27 mouse cellular contexts compared by ENCODE assay signal in genomic region chr5:67205083-67205738, GRCm38 (mm10). TPM values are rescaled to one million over a fixed set of nuclear protein-coding genes. Genes with fewer than 3 reads are reported as not detected.
A peak's percentile ranks its signal among the peaks of the same experiment; 100 is the strongest.
DNase-seq lines count a peak whose midpoint lies in the region; ATAC-seq and TF ChIP-seq lines count a peak whose summit lies in the region.
"Had no signal": no experiment of that assay in that cellular context is flagged by ENCODE, and none has a peak within 500 bp of the region (broad histone marks: within the 10 kb centered on the region; RNA-seq: fewer than 3 reads in every experiment).

No protein-coding gene starts in this region.

- no peak overlapping the region for H3K4me3 ChIP-seq in embryonic facial prominence, embryonic 11.5 days (ENCODE audit: low read depth, low read length)
- H3K4me3 ChIP-seq in embryonic facial prominence, embryonic 10.5 days = no peak overlapping the region
- no peak overlapping the region for H3K4me3 ChIP-seq in midbrain, embryonic 14.5 days (replicated peaks; ENCODE audit: low read depth, low read length)
- no peak overlapping the region for H3K4me3 ChIP-seq in midbrain, embryonic 16.5 days (ENCODE audit: low read depth, low read length)
- H3K4me3 ChIP-seq in hindbrain, embryonic 16.5 days (ENCODE audit: low read length) = no peak overlapping the region
- H3K4me3 ChIP-seq in kidney, adult 2 months (ENCODE audit: insufficient read depth, low read depth, low read length) = no peak overlapping the region
- H3K4me3 ChIP-seq: erythroblast, embryonic 14.5 days; forebrain, embryonic 12.5 days; heart, adult 2 months; kidney, embryonic 15.5 days; limb, embryonic 12.5 days; midbrain, embryonic 12.5 days; myocyte; neural tube, embryonic 13.5 days had no signal

- H3K4me2 ChIP-seq in embryonic facial prominence, embryonic 11.5 days (ENCODE audit: low read depth, low read length) = no peak overlapping the region
- no peak overlapping the region for H3K4me2 ChIP-seq in midbrain, embryonic 14.5 days (ENCODE audit: low read length)
- H3K4me2 ChIP-seq in midbrain, embryonic 16.5 days (ENCODE audit: low read length) = no peak overlapping the region
- no peak overlapping the region for H3K4me2 ChIP-seq in hindbrain, embryonic 16.5 days (ENCODE audit: low read length)
- H3K4me2 ChIP-seq: forebrain, embryonic 12.5 days; kidney, embryonic 15.5 days; limb, embryonic 12.5 days; liver, embryonic 11.5 days; midbrain, embryonic 12.5 days; neural tube, embryonic 13.5 days had no signal

- no peak overlapping the region for H3K27ac ChIP-seq in embryonic facial prominence, embryonic 11.5 days (replicated peaks; ENCODE audit: low read depth, low read length)
- H3K27ac ChIP-seq in embryonic facial prominence, embryonic 10.5 days (replicated peaks) = no peak overlapping the region
- H3K27ac ChIP-seq in midbrain, embryonic 14.5 days (replicated peaks; ENCODE audit: low read depth, low read length) = no peak overlapping the region
- H3K27ac ChIP-seq in midbrain, embryonic 16.5 days (ENCODE audit: low read length) = no peak overlapping the region
- H3K27ac ChIP-seq in hindbrain, embryonic 16.5 days (ENCODE audit: low read depth, low read length) = no peak overlapping the region
- H3K27ac ChIP-seq in kidney, adult 2 months (ENCODE audit: insufficient read depth, low read depth, low read length) = no peak overlapping the region
- H3K27ac ChIP-seq: forebrain, embryonic 12.5 days; heart, adult 2 months; kidney, embryonic 15.5 days; limb, embryonic 12.5 days; midbrain, embryonic 12.5 days; neural tube, embryonic 13.5 days had no signal

- no peak for TF ChIP-seq CTCF in kidney, adult 2 months (conservative IDR thresholded peaks at IDR 0.05; ENCODE audit: insufficient read depth, insufficient read length, low read depth, low read length)

- no peak overlapping the region for H3K9ac ChIP-seq in embryonic facial prominence, embryonic 11.5 days (replicated peaks; ENCODE audit: low read length)
- no peak overlapping the region for H3K9ac ChIP-seq in midbrain, embryonic 14.5 days (replicated peaks; ENCODE audit: low read length)
- H3K9ac ChIP-seq in midbrain, embryonic 16.5 days (ENCODE audit: low read depth, low read length) = no peak overlapping the region
- H3K9ac ChIP-seq in hindbrain, embryonic 16.5 days (ENCODE audit: low read depth, low read length) = no peak overlapping the region
- H3K9ac ChIP-seq: forebrain, embryonic 12.5 days; kidney, embryonic 15.5 days; limb, embryonic 12.5 days; liver, postnatal 0 days; midbrain, embryonic 12.5 days; neural tube, embryonic 13.5 days had no signal

- TF ChIP-seq POLR2A in kidney, adult 2 months (IDR thresholded peaks at IDR 0.05; ENCODE audit: low read depth, low read length) = no peak

- no peaks in the 10 kb centered on the region for H3K36me3 ChIP-seq in embryonic facial prominence, embryonic 11.5 days (replicated peaks; ENCODE audit: control insufficient read depth, insufficient read depth, low read depth, low read length)
- H3K36me3 ChIP-seq in embryonic facial prominence, embryonic 10.5 days (replicated peaks) = no peaks in the 10 kb centered on the region
- H3K36me3 ChIP-seq in midbrain, embryonic 14.5 days (ENCODE audit: control insufficient read depth, insufficient read depth, low read length) = no peaks in the 10 kb centered on the region
- H3K36me3 ChIP-seq in midbrain, embryonic 16.5 days (ENCODE audit: control insufficient read depth, insufficient read depth, low read length) = no peaks in the 10 kb centered on the region
- no peaks in the 10 kb centered on the region for H3K36me3 ChIP-seq in hindbrain, embryonic 16.5 days (ENCODE audit: control insufficient read depth, insufficient read depth, low read length)
- no peaks in the 10 kb centered on the region for H3K36me3 ChIP-seq in kidney, adult 2 months (ENCODE audit: control insufficient read depth, insufficient read depth, low read length)
- H3K36me3 ChIP-seq: forebrain, embryonic 12.5 days; kidney, embryonic 15.5 days; limb, embryonic 12.5 days; midbrain, embryonic 12.5 days; neural tube, embryonic 13.5 days had no signal

- H3K4me1 ChIP-seq in embryonic facial prominence, embryonic 11.5 days (ENCODE audit: control insufficient read depth, insufficient read depth, low read length) = no peaks in the 10 kb centered on the region
- H3K4me1 ChIP-seq in embryonic facial prominence, embryonic 10.5 days = peaks cover 19% of the 10 kb centered on the region
- H3K4me1 ChIP-seq in midbrain, embryonic 14.5 days (ENCODE audit: control insufficient read depth, insufficient read depth, low read length) = no peaks in the 10 kb centered on the region
- peaks cover 3% of the 10 kb centered on the region; the same call in 1 of the 2 replicates for H3K4me1 ChIP-seq in midbrain, embryonic 16.5 days (ENCODE audit: control insufficient read depth, insufficient read depth, low read length)
- no peaks in the 10 kb centered on the region for H3K4me1 ChIP-seq in hindbrain, embryonic 16.5 days (ENCODE audit: control insufficient read depth, insufficient read depth, low read depth, low read length)
- H3K4me1 ChIP-seq in kidney, adult 2 months (ENCODE audit: control insufficient read depth, insufficient read depth, low read length) = no peaks in the 10 kb centered on the region
- H3K4me1 ChIP-seq: forebrain, embryonic 12.5 days; kidney, embryonic 15.5 days; limb, embryonic 12.5 days; midbrain, embryonic 12.5 days; neural tube, embryonic 13.5 days had no signal

- 43% methylated on average over 11 of the region's 11 CpGs for WGBS in embryonic facial prominence, embryonic 11.5 days
- 52% methylated on average over 11 of the region's 11 CpGs for WGBS in embryonic facial prominence, embryonic 10.5 days
- WGBS in midbrain, embryonic 14.5 days = 53% methylated on average over 11 of the region's 11 CpGs
- WGBS in midbrain, embryonic 16.5 days = 46% methylated on average over 11 of the region's 11 CpGs
- WGBS in hindbrain, embryonic 16.5 days = 44% methylated on average over 11 of the region's 11 CpGs
- WGBS in kidney, adult 2 months = 69% methylated on average over 11 of the region's 11 CpGs

- no peaks in the 10 kb centered on the region for H3K9me3 ChIP-seq in embryonic facial prominence, embryonic 11.5 days (replicated peaks; ENCODE audit: control insufficient read depth, low read length)
- H3K9me3 ChIP-seq in embryonic facial prominence, embryonic 10.5 days = no peaks in the 10 kb centered on the region
- H3K9me3 ChIP-seq in midbrain, embryonic 14.5 days (ENCODE audit: control insufficient read depth, low read length) = no peaks in the 10 kb centered on the region
- H3K9me3 ChIP-seq in midbrain, embryonic 16.5 days (replicated peaks; ENCODE audit: control insufficient read depth, low read length, poor library complexity, severe bottlenecking) = no peaks in the 10 kb centered on the region
- H3K9me3 ChIP-seq in hindbrain, embryonic 16.5 days (ENCODE audit: control insufficient read depth, low read length) = no peaks in the 10 kb centered on the region
- H3K9me3 ChIP-seq: forebrain, embryonic 12.5 days; kidney, embryonic 15.5 days; limb, embryonic 12.5 days; midbrain, embryonic 12.5 days; neural tube, embryonic 13.5 days had no signal

- no peaks in the 10 kb centered on the region for H3K27me3 ChIP-seq in embryonic facial prominence, embryonic 11.5 days (ENCODE audit: control insufficient read depth, insufficient read depth, low read length)
- H3K27me3 ChIP-seq in embryonic facial prominence, embryonic 10.5 days (replicated peaks; ENCODE audit: low read depth, poor library complexity, severe bottlenecking) = peaks cover 32% of the 10 kb centered on the region
- peaks cover 11% of the 10 kb centered on the region; the same call in 1 of the 2 replicates for H3K27me3 ChIP-seq in midbrain, embryonic 14.5 days (ENCODE audit: control insufficient read depth, insufficient read depth, low read length)
- H3K27me3 ChIP-seq in midbrain, embryonic 16.5 days (ENCODE audit: control insufficient read depth, insufficient read depth, low read depth, low read length) = peaks cover 7% of the 10 kb centered on the region
- H3K27me3 ChIP-seq in hindbrain, embryonic 16.5 days (replicated peaks; ENCODE audit: control insufficient read depth, insufficient read depth, low read length) = peaks cover 25% of the 10 kb centered on the region
- H3K27me3 ChIP-seq in kidney, adult 2 months (replicated peaks; ENCODE audit: control insufficient read depth, insufficient read depth, low read length) = no peaks in the 10 kb centered on the region; the same call in 1 of the 2 replicates

- no peak for ATAC-seq in embryonic facial prominence, embryonic 11.5 days (replicated peaks; ENCODE audit: insufficient number of reproducible peaks, low FRiP score, low TSS enrichment, low read depth)
- ATAC-seq in midbrain, embryonic 14.5 days (ENCODE audit: low FRiP score, low TSS enrichment) = no peak
- no peak for ATAC-seq in midbrain, embryonic 16.5 days
- ATAC-seq in hindbrain, embryonic 16.5 days = peak; percentile 84
- ATAC-seq: inflammation-experienced regulatory T-cells, adult 6 months; liver, postnatal 0 days; lung, postnatal 0 days had no signal

- DNase-seq in embryonic facial prominence, embryonic 11.5 days (ENCODE audit: low spot score) = peak; percentile 36
- DNase-seq in embryonic facial prominence, embryonic 10.5 days (ENCODE audit: low spot score) = no peak
- peak; percentile 40 for DNase-seq in midbrain, embryonic 14.5 days
- no peak for DNase-seq in cerebellum, adult 11 months
- no peak for DNase-seq in kidney, adult 2 months
- DNase-seq: adrenal gland, postnatal 10 days; cerebellum, adult 8-10 months; cerebellum, postnatal 36 days; gastrocnemius, postnatal 36 days; heart, adult 2 months; kidney, postnatal 36 days; liver, postnatal 0 days; right cerebral cortex, adult 18-20 months; thymus, adult 18-20 months; thymus, postnatal 36 days had no signal

RNA-seq across cellular contexts. Expression of gene Tmem33, which starts 55.2 kb away (rescaled TPM):
- 91.4 and 101 TPM in 2 replicates for polyA plus RNA-seq in embryonic facial prominence, embryonic 11.5 days (2014; fragmentation: Nextera tagmentation; extraction: Ambion mirVana)
- 106 and 117 TPM in 2 replicates for polyA plus RNA-seq in embryonic facial prominence, embryonic 10.5 days (2016; fragmentation: Nextera tagmentation; extraction: Ambion mirVana)
- polyA plus RNA-seq in midbrain, embryonic 14.5 days (2014; fragmentation: Nextera tagmentation; extraction: Ambion mirVana) = 68.3 and 70.6 TPM in 2 replicates
- 67.5 and 77.0 TPM in 2 replicates for polyA plus RNA-seq in midbrain, embryonic 16.5 days (2015; fragmentation: Nextera tagmentation; extraction: Ambion mirVana)
- 74.9 and 79.7 TPM in 2 replicates for polyA plus RNA-seq in hindbrain, embryonic 16.5 days (2015; fragmentation: Nextera tagmentation; extraction: Ambion mirVana)
- 190 and 218 TPM in 2 replicates for polyA plus RNA-seq in kidney, adult 2 months (2012; rRNA removed)

Comparison
In these comparisons a context has a peak if more than half of its experiments do, and no peak if none do; other contexts are left out.
1. DNase-seq: peak in embryonic facial prominence, embryonic 11.5 days (single experiment) and midbrain, embryonic 14.5 days (single experiment); none in embryonic facial prominence, embryonic 10.5 days (single experiment), cerebellum, adult 11 months (single experiment) and kidney, adult 2 months (single experiment).